Mouse (Mus musculus): ENCODE data around the gene Plcxd2. TPM values are rescaled to one million over a fixed set of nuclear protein-coding genes. Genes with fewer than 3 reads are reported as not detected.
A peak's percentile ranks its signal among the peaks of the same experiment; 100 is the strongest.

Gene Plcxd2
- polyA plus RNA-seq, 1 experiment from 2014 or later = 0.78 TPM

GRCm38 (mm10) chr16:45956390-45956950 is 53.5 kb downstream of the Plcxd2 start:
- Histone ChIP-seq H3K4me1 (ENCODE audit: insufficient read depth) (no peaks in the 10 kb centered on the region), H3K4me3 (ENCODE audit: low read depth, low read length) (no peak overlapping the region), H3K9ac (no peak overlapping the region), H3K27ac (ENCODE audit: low read depth) (no peak overlapping the region), H3K27me3 (ENCODE audit: insufficient read depth, low read length) (no peaks in the 10 kb centered on the region), H3K4me2 (no peak overlapping the region), H3K36me3 (ENCODE audit: insufficient read depth) (no peaks in the 10 kb centered on the region), H3K9me3 (ENCODE audit: low read depth, low read length) (no peaks in the 10 kb centered on the region)
- WGBS = 70% methylated on average over 4 of the region's 4 CpGs
- no peak for TF ChIP-seq CTCF (IDR thresholded peaks at IDR 0.05; ENCODE audit: low read depth)
- no peak for ATAC-seq (ENCODE audit: insufficient read depth)
- no peak for DNase-seq

- Histone ChIP-seq H3K27me3 (ENCODE audit: insufficient read depth, low read length) (no peaks in the 10 kb centered on the region), H3K9ac (no peak within 1 kb of the TSS), H3K36me3 (ENCODE audit: insufficient read depth) (no peaks in the 10 kb centered on the region), H3K4me3 (ENCODE audit: low read depth, low read length) (no peak within 1 kb of the TSS), H3K4me1 (ENCODE audit: insufficient read depth) (no peaks in the 10 kb centered on the region), H3K9me3 (ENCODE audit: low read depth, low read length) (no peaks in the 10 kb centered on the region), H3K27ac (ENCODE audit: low read depth) (peak within 1 kb of the TSS; percentile 15), H3K4me2 (no peak within 1 kb of the TSS)
- TF ChIP-seq CTCF (IDR thresholded peaks at IDR 0.05; ENCODE audit: low read depth) = no peak
- no peak for DNase-seq
- no peak for ATAC-seq (ENCODE audit: insufficient read depth)
- WGBS = 69% methylated on average over 4 of the region's 4 CpGs
Measured at GRCm38 (mm10) chr16:45953394-45953793, 56.6 kb downstream of the Plcxd2 start, which contains the start of gene Phldb2. TSS of gene Phldb2 (minus strand) at chr16:45953598.

DNA sequence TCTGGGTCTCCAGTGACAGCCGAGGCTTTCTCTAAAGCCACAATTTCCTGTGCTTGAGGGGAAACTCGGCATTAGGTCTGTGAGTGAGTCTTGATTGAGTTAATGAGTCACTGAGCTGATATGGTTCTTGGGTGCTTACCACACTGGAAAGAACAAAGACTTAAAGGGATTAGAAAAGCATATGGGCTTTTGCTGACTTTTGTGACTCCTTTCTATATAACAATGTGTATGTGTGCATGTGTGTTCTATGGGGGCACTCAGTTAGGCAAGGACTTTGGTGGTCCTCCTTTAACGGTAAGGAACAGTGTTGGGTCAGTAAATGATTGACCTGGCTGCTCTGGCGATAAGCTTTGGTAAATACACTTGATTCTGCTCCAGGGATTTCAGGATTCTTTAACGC is 57.5 kb downstream of the Plcxd2 start:
- Histone ChIP-seq H3K4me3 (ENCODE audit: low read depth, low read length) (no peak overlapping the region), H3K36me3 (ENCODE audit: insufficient read depth) (no peaks in the 10 kb centered on the region), H3K9me3 (ENCODE audit: low read depth, low read length) (no peaks in the 10 kb centered on the region), H3K27ac (ENCODE audit: low read depth) (no peak overlapping the region), H3K27me3 (ENCODE audit: insufficient read depth, low read length) (no peaks in the 10 kb centered on the region), H3K9ac (no peak overlapping the region), H3K4me2 (no peak overlapping the region), H3K4me1 (ENCODE audit: insufficient read depth) (no peaks in the 10 kb centered on the region)
- DNase-seq (peak; percentile 53), ATAC-seq (ENCODE audit: insufficient read depth) (peak; percentile 78)
- WGBS = 27% methylated on average over 5 of the region's 5 CpGs
- no peak for TF ChIP-seq CTCF (IDR thresholded peaks at IDR 0.05; ENCODE audit: low read depth)

DNA sequence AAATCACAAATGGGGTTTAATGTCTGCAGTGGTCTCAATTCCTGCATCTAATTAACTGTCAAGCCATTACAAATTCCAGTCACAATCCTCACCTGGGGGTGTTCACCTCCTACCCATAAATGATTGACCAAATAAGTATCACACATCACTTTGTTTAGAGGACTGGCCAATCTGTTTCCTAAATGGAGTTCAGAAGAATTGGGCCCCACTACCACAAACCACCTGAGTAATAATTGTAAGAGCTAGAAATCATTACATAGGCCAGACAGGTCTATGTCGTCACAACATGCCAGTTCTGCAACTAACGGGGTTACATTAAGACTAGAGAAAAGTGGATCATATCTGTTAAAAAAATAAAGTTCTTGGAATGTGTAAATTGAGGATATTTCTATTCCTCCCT is 58.0 kb downstream of the Plcxd2 start:
- no peaks in the 10 kb centered on the region for H3K9me3 ChIP-seq (ENCODE audit: low read depth, low read length)
- no peak overlapping the region for H3K4me2 ChIP-seq
- WGBS = 58% methylated on average over 2 of the region's 2 CpGs
- no peak for TF ChIP-seq CTCF (IDR thresholded peaks at IDR 0.05; ENCODE audit: low read depth)
- no peak for DNase-seq
- H3K4me1 ChIP-seq (ENCODE audit: insufficient read depth) = no peaks in the 10 kb centered on the region
- ATAC-seq (ENCODE audit: insufficient read depth) = peak; percentile 21; the same call in 1 of the 2 replicates
- H3K9ac ChIP-seq = no peak overlapping the region
- no peak overlapping the region for H3K4me3 ChIP-seq (ENCODE audit: low read depth, low read length)
- peak overlapping the region; percentile 10; the same call in 1 of the 2 replicates for H3K27ac ChIP-seq (ENCODE audit: low read depth)
- no peaks in the 10 kb centered on the region for H3K27me3 ChIP-seq (ENCODE audit: insufficient read depth, low read length)
- H3K36me3 ChIP-seq (ENCODE audit: insufficient read depth) = no peaks in the 10 kb centered on the region

GRCm38 (mm10) chr16:45946335-45946734 is 63.7 kb downstream of the Plcxd2 start:
- TF ChIP-seq CTCF (IDR thresholded peaks at IDR 0.05; ENCODE audit: low read depth) = no peak
- Histone ChIP-seq H3K27ac (ENCODE audit: low read depth) (no peak overlapping the region), H3K4me3 (ENCODE audit: low read depth, low read length) (no peak overlapping the region), H3K27me3 (ENCODE audit: insufficient read depth, low read length) (no peaks in the 10 kb centered on the region), H3K4me1 (ENCODE audit: insufficient read depth) (0 out of 2 replicates have a peak, but pooled peaks cover 4% of the 10 kb centered on the region), H3K9ac (no peak overlapping the region), H3K36me3 (ENCODE audit: insufficient read depth) (no peaks in the 10 kb centered on the region), H3K9me3 (ENCODE audit: low read depth, low read length) (no peaks in the 10 kb centered on the region), H3K4me2 (no peak overlapping the region)
- DNase-seq = no peak
- 85% methylated on average over 2 of the region's 2 CpGs for WGBS
- ATAC-seq (ENCODE audit: insufficient read depth) = no peak

GRCm38 (mm10) chr16:45945649-45946048 is 64.4 kb downstream of the Plcxd2 start:
- DNase-seq (no peak), ATAC-seq (ENCODE audit: insufficient read depth) (no peak)
- H3K4me1 ChIP-seq (ENCODE audit: insufficient read depth) = 0 out of 2 replicates have a peak, but pooled peaks cover 4% of the 10 kb centered on the region
- TF ChIP-seq CTCF (IDR thresholded peaks at IDR 0.05; ENCODE audit: low read depth) = no peak
- no peaks in the 10 kb centered on the region for H3K27me3 ChIP-seq (ENCODE audit: insufficient read depth, low read length)
- H3K27ac ChIP-seq (ENCODE audit: low read depth) = no peak overlapping the region
- H3K4me2 ChIP-seq = no peak overlapping the region
- H3K4me3 ChIP-seq (ENCODE audit: low read depth, low read length) = no peak overlapping the region
- H3K9me3 ChIP-seq (ENCODE audit: low read depth, low read length) = no peaks in the 10 kb centered on the region
- H3K36me3 ChIP-seq (ENCODE audit: insufficient read depth) = no peaks in the 10 kb centered on the region
- no peak overlapping the region for H3K9ac ChIP-seq
- WGBS = 85% methylated on average over 5 of the region's 5 CpGs

DNA sequence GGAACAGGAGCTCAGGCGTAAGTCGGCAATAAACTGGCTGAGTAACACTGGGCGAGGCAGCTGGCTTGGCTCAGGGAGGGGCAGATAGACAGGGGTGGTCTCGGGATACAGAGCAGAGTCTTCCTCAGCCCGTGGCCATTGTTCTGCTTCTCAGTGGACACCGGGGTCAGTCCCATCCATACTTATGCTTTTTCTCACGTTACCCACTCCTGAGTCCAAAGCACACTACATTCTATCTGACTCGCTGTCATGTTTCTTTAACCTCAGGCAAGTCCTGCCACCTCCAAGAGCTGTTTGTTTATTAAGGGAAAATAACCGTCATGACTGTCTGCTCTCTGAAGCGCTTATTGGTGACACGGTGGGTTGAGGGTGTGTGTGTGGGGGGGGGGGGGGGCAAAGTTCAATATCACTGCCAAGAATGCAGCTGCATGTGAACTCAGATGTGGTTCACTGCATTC is 64.8 kb downstream of the Plcxd2 start:
- Histone ChIP-seq H3K4me3 (ENCODE audit: low read depth, low read length) (no peak overlapping the region), H3K36me3 (ENCODE audit: insufficient read depth) (no peaks in the 10 kb centered on the region), H3K27me3 (ENCODE audit: insufficient read depth, low read length) (no peaks in the 10 kb centered on the region), H3K27ac (ENCODE audit: low read depth) (no peak overlapping the region), H3K9ac (no peak overlapping the region), H3K9me3 (ENCODE audit: low read depth, low read length) (no peaks in the 10 kb centered on the region), H3K4me1 (ENCODE audit: insufficient read depth) (0 out of 2 replicates have a peak, but pooled peaks cover 4% of the 10 kb centered on the region), H3K4me2 (no peak overlapping the region)
- WGBS = 27% methylated on average over 11 of the region's 11 CpGs
- TF ChIP-seq CTCF (IDR thresholded peaks at IDR 0.05; ENCODE audit: low read depth) = no peak
- no peak for ATAC-seq (ENCODE audit: insufficient read depth)
- no peak for DNase-seq
